Mouse (Mus musculus) CH12.LX (cell line): ENCODE results near the gene Lsm2.
A peak's percentile ranks its signal among the peaks of the same experiment; 100 is the strongest.

ENCODE experiments used
- BHLHE40 ChIP-seq: IDR thresholded peaks from 2 replicates; pipeline ENCODE4 v1.6.1; 2011; ENCODE audit warnings: mild to moderate bottlenecking, low read depth, low read length, improper control_type of control experiment
- CTCF ChIP-seq, 2 experiments: IDR thresholded peaks in 1 of 2; conservative IDR thresholded peaks in 1 of 2; 2 replicates each; pipeline ENCODE4 v1.5.1; 2011 to 2012; ENCODE audit warnings: low read depth in 2 of 2, low read length in 2 of 2, improper control_type of control experiment in 1 of 2, inconsistent platforms in 1 of 2, mild to moderate bottlenecking in 1 of 2, moderate library complexity in 1 of 2
- EP300 ChIP-seq: IDR thresholded peaks from 2 replicates; pipeline ENCODE4 v1.6.1; 2011; ENCODE audit warnings: low read length, improper control_type of control experiment
- HCFC1 ChIP-seq: IDR thresholded peaks from 2 replicates; pipeline ENCODE4 v1.6.1; 2012; ENCODE audit warnings: low read depth, mild to moderate bottlenecking, inconsistent platforms, low read length, improper control_type of control experiment
- MAX ChIP-seq: IDR thresholded peaks from 2 replicates; pipeline ENCODE4 v1.6.1; 2011; ENCODE audit warnings: low read length, improper control_type of control experiment
- MXI1 ChIP-seq: IDR thresholded peaks from 2 replicates; pipeline ENCODE4 v1.6.1; 2011; ENCODE audit warnings: mild to moderate bottlenecking, low read depth, low read length, improper control_type of control experiment
- MYC ChIP-seq: IDR thresholded peaks from 2 replicates; pipeline ENCODE4 v1.6.1; 2011; ENCODE audit warnings: low read depth, mild to moderate bottlenecking, improper control_type of control experiment, low read length
- NELFE ChIP-seq: IDR thresholded peaks from 2 replicates; pipeline ENCODE4 v1.6.1; 2011; ENCODE audit warnings: low read depth, low read length, improper control_type of control experiment
- PAX5 ChIP-seq: IDR thresholded peaks from 2 replicates; pipeline ENCODE4 v1.6.1; 2012; ENCODE audit warnings: low read length, inconsistent platforms, mixed read lengths
- POLR2A ChIP-seq: IDR thresholded peaks from 2 replicates; pipeline ENCODE4 v1.6.1; 2011; ENCODE audit warnings: low read depth, mild to moderate bottlenecking, improper control_type of control experiment, low read length
- POLR2AphosphoS2 ChIP-seq: IDR thresholded peaks from 2 replicates; pipeline ENCODE4 v1.6.1; 2011; ENCODE audit warnings: low read depth, low read length, improper control_type of control experiment
- SMC3 ChIP-seq: IDR thresholded peaks from 2 replicates; pipeline ENCODE4 v1.6.1; 2011; ENCODE audit warnings: low read depth, low read length, improper control_type of control experiment
- UBTF ChIP-seq: IDR thresholded peaks from 2 replicates; pipeline ENCODE4 v1.6.1; 2012; ENCODE audit warnings: low read depth, mild to moderate bottlenecking, inconsistent platforms, low read length, improper control_type of control experiment, moderate library complexity

GRCm38 (mm10) chr17:35002153-35002865 lies 20.6 kb downstream of the Lsm2 start:
- no peak for TF ChIP-seq HCFC1
- peak; percentile 71 for TF ChIP-seq POLR2A
- no peak for TF ChIP-seq EP300
- peak; percentile 78; the same call in 1 of the 2 replicates for TF ChIP-seq POLR2AphosphoS2
- no peak for TF ChIP-seq UBTF
- TF ChIP-seq PAX5 = no peak
- no peak for TF ChIP-seq MAX
- TF ChIP-seq BHLHE40 = no peak
- TF ChIP-seq CTCF (conservative IDR thresholded peaks at IDR 0.05 in 1 of 2, IDR thresholded peaks at IDR 0.05 in 1 of 2; ENCODE audit: low read depth in 2 of 2, low read length in 2 of 2) = no peak
- TF ChIP-seq SMC3 = no peak
- peak; percentile 63 for TF ChIP-seq NELFE
- no peak; the same call in 1 of the 2 replicates for TF ChIP-seq MXI1
- TF ChIP-seq MYC = no peak
